Mouse (Mus musculus): ENCODE data around the gene Pnpt1. TPM values are rescaled to one million over a fixed set of nuclear protein-coding genes. Genes with fewer than 3 reads are reported as not detected.
A peak's percentile ranks its signal among the peaks of the same experiment; 100 is the strongest.

Gene Pnpt1
- polyA plus RNA-seq, 1 experiment: 42.9 TPM

DNA sequence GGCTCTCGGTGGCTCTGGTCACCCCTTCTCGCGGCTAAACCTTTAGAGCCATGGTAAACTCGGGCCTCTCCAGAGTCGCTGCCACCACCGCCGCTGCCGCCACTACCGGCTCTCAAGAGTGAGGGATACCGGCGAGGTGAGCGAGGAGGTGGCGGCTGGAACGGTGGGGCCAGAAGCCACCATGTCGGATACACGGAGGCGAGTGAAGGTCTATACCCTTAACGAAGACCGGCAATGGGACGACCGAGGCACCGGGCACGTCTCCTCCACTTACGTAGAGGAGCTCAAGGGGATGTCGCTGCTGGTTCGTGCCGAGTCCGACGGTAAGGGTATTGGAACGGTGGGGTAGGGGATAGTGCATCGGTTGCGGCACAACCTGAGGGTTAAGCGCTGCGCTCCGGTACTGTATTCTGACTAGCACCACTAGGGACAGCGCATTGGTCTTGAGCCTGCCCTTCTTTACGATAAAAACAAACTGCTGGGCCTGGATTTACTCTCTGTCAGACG is 42.6 kb downstream of the Pnpt1 start:
- peak overlapping the region; percentile 100 for H3K4me3 ChIP-seq (replicated peaks)
- peaks cover 14% of the 10 kb centered on the region for H3K36me3 ChIP-seq (replicated peaks; ENCODE audit: low read length)
- peaks cover 36% of the 10 kb centered on the region for H3K4me1 ChIP-seq
- no peaks in the 10 kb centered on the region for H3K27me3 ChIP-seq (replicated peaks)
- no peaks in the 10 kb centered on the region for H3K9me3 ChIP-seq
- no peak for TF ChIP-seq GATA1 (IDR thresholded peaks at IDR 0.05; ENCODE audit: borderline replicate concordance, low read length)
- no peak for TF ChIP-seq FLI1 (IDR thresholded peaks at IDR 0.05; ENCODE audit: low read length)

GRCm38 (mm10) chr11:29173706-29174436 is 43.3 kb downstream of the Pnpt1 start:
- TF ChIP-seq FLI1 (IDR thresholded peaks at IDR 0.05; ENCODE audit: low read length) (no peak), GATA1 (IDR thresholded peaks at IDR 0.05; ENCODE audit: borderline replicate concordance, low read length) (no peak)
- Histone ChIP-seq H3K36me3 (replicated peaks; ENCODE audit: low read length) (peaks cover 16% of the 10 kb centered on the region), H3K4me1 (peaks cover 36% of the 10 kb centered on the region), H3K9me3 (no peaks in the 10 kb centered on the region), H3K4me3 (replicated peaks) (peak overlapping the region; percentile 100), H3K27me3 (replicated peaks) (no peaks in the 10 kb centered on the region)

- Histone ChIP-seq H3K9me3 (no peaks in the 10 kb centered on the region), H3K4me1 (peaks cover 16% of the 10 kb centered on the region; the same call in 1 of the 2 replicates), H3K4me3 (replicated peaks) (no peak overlapping the region), H3K36me3 (replicated peaks; ENCODE audit: low read length) (peaks cover 55% of the 10 kb centered on the region), H3K27me3 (replicated peaks) (no peaks in the 10 kb centered on the region)
- no peak for TF ChIP-seq GATA1 (IDR thresholded peaks at IDR 0.05; ENCODE audit: borderline replicate concordance, low read length)
- no peak for TF ChIP-seq FLI1 (IDR thresholded peaks at IDR 0.05; ENCODE audit: low read length)
Observed at GRCm38 (mm10) chr11:29179319-29179718, 48.8 kb downstream of the Pnpt1 start.

- no peak for TF ChIP-seq GATA1 (IDR thresholded peaks at IDR 0.05; ENCODE audit: borderline replicate concordance, low read length)
- TF ChIP-seq FLI1 (IDR thresholded peaks at IDR 0.05; ENCODE audit: low read length): no peak
- H3K27me3 ChIP-seq (replicated peaks): no peaks in the 10 kb centered on the region
- peaks cover 68% of the 10 kb centered on the region for H3K36me3 ChIP-seq (replicated peaks; ENCODE audit: low read length)
- peaks cover 16% of the 10 kb centered on the region; the same call in 1 of the 2 replicates for H3K4me1 ChIP-seq
- H3K9me3 ChIP-seq: no peaks in the 10 kb centered on the region
- H3K4me3 ChIP-seq (replicated peaks): no peak overlapping the region
Observed at GRCm38 (mm10) chr11:29180657-29181056, 50.1 kb downstream of the Pnpt1 start.

GRCm38 (mm10) chr11:29181751-29182150 is 51.2 kb downstream of the Pnpt1 start:
- Histone ChIP-seq H3K36me3 (replicated peaks; ENCODE audit: low read length) (peaks cover 79% of the 10 kb centered on the region), H3K4me3 (replicated peaks) (no peak overlapping the region), H3K27me3 (replicated peaks) (no peaks in the 10 kb centered on the region), H3K9me3 (no peaks in the 10 kb centered on the region), H3K4me1 (peaks cover 9% of the 10 kb centered on the region; the same call in 1 of the 2 replicates)
- no peak for TF ChIP-seq GATA1 (IDR thresholded peaks at IDR 0.05; ENCODE audit: borderline replicate concordance, low read length)
- TF ChIP-seq FLI1 (IDR thresholded peaks at IDR 0.05; ENCODE audit: low read length): no peak

DNA sequence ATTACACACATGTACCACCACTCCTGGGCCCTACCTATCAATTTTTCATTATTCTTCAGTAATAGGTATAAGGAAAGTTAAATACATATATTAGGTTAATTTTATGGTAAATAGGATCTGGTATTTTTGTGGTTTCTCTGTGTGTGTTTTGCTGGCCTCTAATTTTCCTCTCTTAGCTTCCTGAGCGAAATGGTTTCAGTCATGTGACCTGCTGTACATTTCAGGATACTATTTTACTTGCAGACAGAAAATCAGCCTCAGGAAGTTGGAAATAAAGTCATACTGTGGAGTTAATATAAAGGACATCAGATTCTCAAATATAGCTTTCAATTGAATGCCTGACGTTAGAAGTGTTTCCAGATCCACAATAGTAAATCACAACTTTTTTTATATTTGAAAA is 58.4 kb downstream of the Pnpt1 start:
- H3K4me3 ChIP-seq (replicated peaks): peak overlapping the region; percentile 23
- H3K4me1 ChIP-seq: peaks cover 26% of the 10 kb centered on the region
- H3K9me3 ChIP-seq: no peaks in the 10 kb centered on the region
- H3K36me3 ChIP-seq (replicated peaks; ENCODE audit: low read length): peaks cover 77% of the 10 kb centered on the region
- TF ChIP-seq GATA1 (IDR thresholded peaks at IDR 0.05; ENCODE audit: borderline replicate concordance, low read length) (no peak), FLI1 (IDR thresholded peaks at IDR 0.05; ENCODE audit: low read length) (no peak)
- no peaks in the 10 kb centered on the region for H3K27me3 ChIP-seq (replicated peaks)

GRCm38 (mm10) chr11:29203653-29204052 is 73.1 kb downstream of the Pnpt1 start:
- H3K4me1 ChIP-seq: no peaks in the 10 kb centered on the region
- no peaks in the 10 kb centered on the region for H3K9me3 ChIP-seq
- H3K27me3 ChIP-seq (replicated peaks): no peaks in the 10 kb centered on the region
- no peak overlapping the region for H3K4me3 ChIP-seq (replicated peaks)
- TF ChIP-seq GATA1 (IDR thresholded peaks at IDR 0.05; ENCODE audit: borderline replicate concordance, low read length) (no peak), FLI1 (IDR thresholded peaks at IDR 0.05; ENCODE audit: low read length) (no peak)
- H3K36me3 ChIP-seq (replicated peaks; ENCODE audit: low read length): peaks cover 86% of the 10 kb centered on the region

DNA sequence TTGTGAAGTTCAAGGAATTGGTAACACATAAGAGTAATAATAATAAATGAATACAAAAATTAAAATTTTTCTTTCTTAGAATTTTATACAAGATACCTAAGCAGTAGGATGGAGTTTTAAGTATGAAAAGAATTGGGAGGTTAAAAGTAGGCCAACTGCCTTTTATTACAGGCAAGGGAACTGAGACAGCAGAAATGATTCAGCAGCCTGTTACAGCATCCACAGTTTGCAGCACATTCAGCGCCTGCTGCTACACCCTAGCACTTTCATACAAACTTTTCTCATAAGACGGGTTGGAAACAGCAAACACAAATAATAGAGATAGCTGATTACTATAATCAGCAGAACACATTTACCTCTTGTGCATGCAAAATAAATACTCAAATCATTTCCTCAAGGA is 79.2 kb downstream of the Pnpt1 start:
- no peak overlapping the region for H3K4me3 ChIP-seq (replicated peaks)
- H3K27me3 ChIP-seq (replicated peaks): no peaks in the 10 kb centered on the region
- TF ChIP-seq GATA1 (IDR thresholded peaks at IDR 0.05; ENCODE audit: borderline replicate concordance, low read length) (no peak), FLI1 (IDR thresholded peaks at IDR 0.05; ENCODE audit: low read length) (no peak)
- peaks cover 7% of the 10 kb centered on the region; the same call in 1 of the 2 replicates for H3K4me1 ChIP-seq
- H3K9me3 ChIP-seq: no peaks in the 10 kb centered on the region
- H3K36me3 ChIP-seq (replicated peaks; ENCODE audit: low read length): peaks cover 87% of the 10 kb centered on the region

Other genes with a start within 250 kb of the Pnpt1 start
- gene Ppp4r3b, start 42.1 kb downstream of the Pnpt1 start, polyA plus RNA-seq (2012; ENCODE audit: insufficient read depth, low replicate concordance): 5.2 TPM in 1 of 2 replicates, not detected in the other
- gene Cfap36, start 116.7 kb downstream of the Pnpt1 start, polyA plus RNA-seq (2012; ENCODE audit: insufficient read depth, low replicate concordance): 33.4 and 38.2 TPM in 2 replicates
- 4.2 and 7.3 TPM in 2 replicates for gene Ccdc88a, start 242.9 kb downstream of the Pnpt1 start, polyA plus RNA-seq (2012; ENCODE audit: insufficient read depth, low replicate concordance)

Measured in megakaryocyte, embryonic 14.5 days (primary cell).